Mouse (Mus musculus) testis, postnatal 10 days (tissue): ENCODE data around the gene Isg20l2.
"Not testable (repeated sequence)": the region's sequence is repeated elsewhere in the genome, so short reads cannot be mapped to it uniquely, and the experiment has no call there.

Experiments used
- DNase-seq: peaks from one replicate; pipeline ENCODE4 v3.0.0; 2021; ENCODE audit warnings: low spot score

Isg20l2 gene

GRCm38 (mm10) chr3:87930078-87930795 is at the start of gene Isg20l2, which contains the start of gene Rrnad1:
TSS of gene Isg20l2 (plus strand) at chr3:87930314.
TSS of gene Rrnad1 (minus strand) at chr3:87930717.
- peak; percentile 97 for DNase-seq

- DNase-seq = no peak
These were observed 45.8 kb upstream of the Isg20l2 start for GRCm38 (mm10) chr3:87884291-87884690.

- DNase-seq = peak; percentile 69
These were observed 45.3 kb upstream of the Isg20l2 start for GRCm38 (mm10) chr3:87884708-87885251.

- peak; percentile 81 for DNase-seq
These were observed 44.7 kb upstream of the Isg20l2 start, which contains the start of gene Prcc for GRCm38 (mm10) chr3:87885281-87886003. TSS of gene Prcc (minus strand) at chr3:87885608.

GRCm38 (mm10) chr3:87886004-87886365 is 44.1 kb upstream of the Isg20l2 start:
- DNase-seq = peak; percentile 67

GRCm38 (mm10) chr3:87886416-87886815 is 43.7 kb upstream of the Isg20l2 start:
- DNase-seq = no peak

GRCm38 (mm10) chr3:87887400-87887799 is 42.7 kb upstream of the Isg20l2 start:
- not testable (repeated sequence) for DNase-seq

- no peak for DNase-seq
These were observed 38.6 kb upstream of the Isg20l2 start for GRCm38 (mm10) chr3:87891481-87891880.

GRCm38 (mm10) chr3:87893367-87893905 is 36.7 kb upstream of the Isg20l2 start:
- no peak for DNase-seq

GRCm38 (mm10) chr3:87899266-87899665 is 30.8 kb upstream of the Isg20l2 start:
- no peak for DNase-seq

GRCm38 (mm10) chr3:87899776-87900175 is 30.3 kb upstream of the Isg20l2 start:
- no peak for DNase-seq

GRCm38 (mm10) chr3:87901036-87901624 is 29.0 kb upstream of the Isg20l2 start:
- DNase-seq = no peak

GRCm38 (mm10) chr3:87901959-87902358 is 28.2 kb upstream of the Isg20l2 start:
- DNase-seq = not testable (repeated sequence)

- no peak for DNase-seq
These were observed 26.3 kb upstream of the Isg20l2 start for GRCm38 (mm10) chr3:87903821-87904220.

- peak; percentile 93 for DNase-seq
These were observed 24.1 kb upstream of the Isg20l2 start, which contains the start of gene Hdgf for GRCm38 (mm10) chr3:87905880-87906485. TSS of gene Hdgf (plus strand) at chr3:87906321.

- DNase-seq = peak; percentile 69
These were observed 23.5 kb upstream of the Isg20l2 start for GRCm38 (mm10) chr3:87906601-87906980.

GRCm38 (mm10) chr3:87906981-87907857 is 22.9 kb upstream of the Isg20l2 start:
- peak; percentile 62 for DNase-seq

GRCm38 (mm10) chr3:87907906-87908305 is 22.2 kb upstream of the Isg20l2 start:
- DNase-seq = no peak

- DNase-seq = no peak
These were observed 20.7 kb upstream of the Isg20l2 start for GRCm38 (mm10) chr3:87909381-87909780.

- DNase-seq = no peak
These were observed 20.2 kb upstream of the Isg20l2 start for GRCm38 (mm10) chr3:87909874-87910273.
